Mouse (Mus musculus): Measurements from ENCODE around the gene Esrrg. TPM values are rescaled to one million over a fixed set of nuclear protein-coding genes. Genes with fewer than 3 reads are reported as not detected.

Gene Esrrg
- polyA plus RNA-seq, 1 experiment from 2014 or later = 1.2 TPM

GRCm38 (mm10) chr1:188164251-188164650 is 555.7 kb downstream of the Esrrg start:
- peaks cover 2% of the 10 kb centered on the region for H3K4me1 ChIP-seq (ENCODE audit: control insufficient read depth, insufficient read depth, low read length)
- H3K9ac ChIP-seq (ENCODE audit: low read length) = no peak overlapping the region
- H3K9me3 ChIP-seq (ENCODE audit: control insufficient read depth, low read length) = no peaks in the 10 kb centered on the region
- 60% methylated on average over 6 of the region's 6 CpGs for WGBS
- no peaks in the 10 kb centered on the region for H3K36me3 ChIP-seq (ENCODE audit: control insufficient read depth, insufficient read depth, low read length)
- no peaks in the 10 kb centered on the region for H3K27me3 ChIP-seq (ENCODE audit: control insufficient read depth, insufficient read depth, low read length)
- H3K4me3 ChIP-seq (ENCODE audit: low read depth, low read length) = no peak overlapping the region
- H3K27ac ChIP-seq (replicated peaks; ENCODE audit: low read depth, low read length) = no peak overlapping the region
- ATAC-seq (ENCODE audit: insufficient number of reproducible peaks, low FRiP score, low TSS enrichment, low read depth) (no peak), DNase-seq (ENCODE audit: low spot score) (no peak)
- no peak overlapping the region for H3K4me2 ChIP-seq (ENCODE audit: low read depth, severe bottlenecking)

GRCm38 (mm10) chr1:188173859-188174258 is 565.3 kb downstream of the Esrrg start:
- H3K9me3 ChIP-seq (ENCODE audit: control insufficient read depth, low read length) = no peaks in the 10 kb centered on the region
- H3K36me3 ChIP-seq (ENCODE audit: control insufficient read depth, insufficient read depth, low read length) = no peaks in the 10 kb centered on the region
- whole genome bisulfite sequencing = 69% methylated on average over 1 of the region's 1 CpGs
- H3K27ac ChIP-seq (replicated peaks; ENCODE audit: low read depth, low read length) = no peak overlapping the region
- ATAC-seq (ENCODE audit: insufficient number of reproducible peaks, low FRiP score, low TSS enrichment, low read depth) (no peak), DNase-seq (ENCODE audit: low spot score) (no peak)
- H3K4me2 ChIP-seq (ENCODE audit: low read depth, severe bottlenecking) = no peak overlapping the region
- no peak overlapping the region for H3K9ac ChIP-seq (ENCODE audit: low read length)
- H3K27me3 ChIP-seq (ENCODE audit: control insufficient read depth, insufficient read depth, low read length) = no peaks in the 10 kb centered on the region
- H3K4me3 ChIP-seq (ENCODE audit: low read depth, low read length) = no peak overlapping the region
- no peaks in the 10 kb centered on the region for H3K4me1 ChIP-seq (ENCODE audit: control insufficient read depth, insufficient read depth, low read length)

GRCm38 (mm10) chr1:188182951-188183350 is 574.4 kb downstream of the Esrrg start:
- DNase-seq (ENCODE audit: low spot score) = no peak
- Histone ChIP-seq H3K4me2 (ENCODE audit: low read depth, severe bottlenecking) (no peak overlapping the region), H3K4me1 (ENCODE audit: control insufficient read depth, insufficient read depth, low read length) (peaks cover 4% of the 10 kb centered on the region; the same call in 1 of the 2 replicates), H3K27ac (replicated peaks; ENCODE audit: low read depth, low read length) (no peak overlapping the region), H3K36me3 (ENCODE audit: control insufficient read depth, insufficient read depth, low read length) (no peaks in the 10 kb centered on the region), H3K9ac (ENCODE audit: low read length) (no peak overlapping the region), H3K4me3 (ENCODE audit: low read depth, low read length) (no peak overlapping the region), H3K9me3 (ENCODE audit: control insufficient read depth, low read length) (no peaks in the 10 kb centered on the region), H3K27me3 (ENCODE audit: control insufficient read depth, insufficient read depth, low read length) (no peaks in the 10 kb centered on the region)
- ATAC-seq (ENCODE audit: insufficient number of reproducible peaks, low FRiP score, low TSS enrichment, low read depth) = no peak
- WGBS = 94% methylated on average over 5 of the region's 5 CpGs

- DNase-seq (ENCODE audit: low spot score) = no peak
- Histone ChIP-seq H3K27me3 (ENCODE audit: control insufficient read depth, insufficient read depth, low read length) (no peaks in the 10 kb centered on the region), H3K36me3 (ENCODE audit: control insufficient read depth, insufficient read depth, low read length) (no peaks in the 10 kb centered on the region), H3K9me3 (ENCODE audit: control insufficient read depth, low read length) (no peaks in the 10 kb centered on the region), H3K27ac (replicated peaks; ENCODE audit: low read depth, low read length) (no peak overlapping the region), H3K4me3 (ENCODE audit: low read depth, low read length) (no peak overlapping the region), H3K9ac (ENCODE audit: low read length) (no peak overlapping the region), H3K4me2 (ENCODE audit: low read depth, severe bottlenecking) (no peak overlapping the region), H3K4me1 (ENCODE audit: control insufficient read depth, insufficient read depth, low read length) (peaks cover 7% of the 10 kb centered on the region; the same call in 1 of the 2 replicates)
- 80% methylated on average over 17 of the region's 17 CpGs for WGBS
- no peak for ATAC-seq (ENCODE audit: insufficient number of reproducible peaks, low FRiP score, low TSS enrichment, low read depth)
These were observed 578.0 kb downstream of the Esrrg start for GRCm38 (mm10) chr1:188186440-188187117.

GRCm38 (mm10) chr1:188192971-188193370 is 584.4 kb downstream of the Esrrg start:
- H3K27me3 ChIP-seq (ENCODE audit: control insufficient read depth, insufficient read depth, low read length) = no peaks in the 10 kb centered on the region
- H3K9me3 ChIP-seq (ENCODE audit: control insufficient read depth, low read length) = no peaks in the 10 kb centered on the region
- no peak overlapping the region for H3K9ac ChIP-seq (ENCODE audit: low read length)
- H3K27ac ChIP-seq (replicated peaks; ENCODE audit: low read depth, low read length) = no peak overlapping the region
- no peak for DNase-seq (ENCODE audit: low spot score)
- no peak overlapping the region for H3K4me3 ChIP-seq (ENCODE audit: low read depth, low read length)
- WGBS = 92% methylated on average over 2 of the region's 2 CpGs
- H3K4me1 ChIP-seq (ENCODE audit: control insufficient read depth, insufficient read depth, low read length) = peaks cover 5% of the 10 kb centered on the region; the same call in 1 of the 2 replicates
- no peak for ATAC-seq (ENCODE audit: insufficient number of reproducible peaks, low FRiP score, low TSS enrichment, low read depth)
- H3K4me2 ChIP-seq (ENCODE audit: low read depth, severe bottlenecking) = no peak overlapping the region
- H3K36me3 ChIP-seq (ENCODE audit: control insufficient read depth, insufficient read depth, low read length) = no peaks in the 10 kb centered on the region

- Histone ChIP-seq H3K9ac (ENCODE audit: low read length) (no peak overlapping the region), H3K27me3 (ENCODE audit: control insufficient read depth, insufficient read depth, low read length) (no peaks in the 10 kb centered on the region), H3K27ac (replicated peaks; ENCODE audit: low read depth, low read length) (no peak overlapping the region), H3K4me1 (ENCODE audit: control insufficient read depth, insufficient read depth, low read length) (no peaks in the 10 kb centered on the region), H3K9me3 (ENCODE audit: control insufficient read depth, low read length) (no peaks in the 10 kb centered on the region), H3K4me3 (ENCODE audit: low read depth, low read length) (no peak overlapping the region), H3K4me2 (ENCODE audit: low read depth, severe bottlenecking) (no peak overlapping the region), H3K36me3 (ENCODE audit: control insufficient read depth, insufficient read depth, low read length) (no peaks in the 10 kb centered on the region)
- WGBS = 24% methylated on average over 6 of the region's 6 CpGs
- peak; percentile 33 for DNase-seq (ENCODE audit: low spot score)
- no peak for ATAC-seq (ENCODE audit: insufficient number of reproducible peaks, low FRiP score, low TSS enrichment, low read depth)
These were observed 598.8 kb downstream of the Esrrg start for GRCm38 (mm10) chr1:188207421-188207820.

- 90% methylated on average over 1 of the region's 1 CpGs for WGBS
- ATAC-seq (ENCODE audit: insufficient number of reproducible peaks, low FRiP score, low TSS enrichment, low read depth) (no peak), DNase-seq (ENCODE audit: low spot score) (no peak)
- Histone ChIP-seq H3K4me2 (ENCODE audit: low read depth, severe bottlenecking) (no peak overlapping the region), H3K9me3 (ENCODE audit: control insufficient read depth, low read length) (no peaks in the 10 kb centered on the region), H3K4me3 (ENCODE audit: low read depth, low read length) (no peak overlapping the region), H3K27me3 (ENCODE audit: control insufficient read depth, insufficient read depth, low read length) (no peaks in the 10 kb centered on the region), H3K36me3 (ENCODE audit: control insufficient read depth, insufficient read depth, low read length) (no peaks in the 10 kb centered on the region), H3K4me1 (ENCODE audit: control insufficient read depth, insufficient read depth, low read length) (no peaks in the 10 kb centered on the region), H3K27ac (replicated peaks; ENCODE audit: low read depth, low read length) (no peak overlapping the region), H3K9ac (ENCODE audit: low read length) (no peak overlapping the region)
These were observed 600.4 kb downstream of the Esrrg start for GRCm38 (mm10) chr1:188209025-188209424.

GRCm38 (mm10) chr1:188214885-188215611 is 606.5 kb downstream of the Esrrg start:
- Histone ChIP-seq H3K4me3 (ENCODE audit: low read depth, low read length) (no peak overlapping the region), H3K27ac (replicated peaks; ENCODE audit: low read depth, low read length) (no peak overlapping the region), H3K36me3 (ENCODE audit: control insufficient read depth, insufficient read depth, low read length) (no peaks in the 10 kb centered on the region), H3K9me3 (ENCODE audit: control insufficient read depth, low read length) (no peaks in the 10 kb centered on the region), H3K4me1 (ENCODE audit: control insufficient read depth, insufficient read depth, low read length) (no peaks in the 10 kb centered on the region; the same call in 1 of the 2 replicates), H3K4me2 (ENCODE audit: low read depth, severe bottlenecking) (no peak overlapping the region), H3K27me3 (ENCODE audit: control insufficient read depth, insufficient read depth, low read length) (no peaks in the 10 kb centered on the region), H3K9ac (ENCODE audit: low read length) (no peak overlapping the region)
- WGBS = 59% methylated on average over 10 of the region's 10 CpGs
- DNase-seq (ENCODE audit: low spot score) = peak; percentile 30
- no peak for ATAC-seq (ENCODE audit: insufficient number of reproducible peaks, low FRiP score, low TSS enrichment, low read depth)
